Comparison of ENCODE assay signal across 11 mouse cellular contexts in the genomic region with DNA sequence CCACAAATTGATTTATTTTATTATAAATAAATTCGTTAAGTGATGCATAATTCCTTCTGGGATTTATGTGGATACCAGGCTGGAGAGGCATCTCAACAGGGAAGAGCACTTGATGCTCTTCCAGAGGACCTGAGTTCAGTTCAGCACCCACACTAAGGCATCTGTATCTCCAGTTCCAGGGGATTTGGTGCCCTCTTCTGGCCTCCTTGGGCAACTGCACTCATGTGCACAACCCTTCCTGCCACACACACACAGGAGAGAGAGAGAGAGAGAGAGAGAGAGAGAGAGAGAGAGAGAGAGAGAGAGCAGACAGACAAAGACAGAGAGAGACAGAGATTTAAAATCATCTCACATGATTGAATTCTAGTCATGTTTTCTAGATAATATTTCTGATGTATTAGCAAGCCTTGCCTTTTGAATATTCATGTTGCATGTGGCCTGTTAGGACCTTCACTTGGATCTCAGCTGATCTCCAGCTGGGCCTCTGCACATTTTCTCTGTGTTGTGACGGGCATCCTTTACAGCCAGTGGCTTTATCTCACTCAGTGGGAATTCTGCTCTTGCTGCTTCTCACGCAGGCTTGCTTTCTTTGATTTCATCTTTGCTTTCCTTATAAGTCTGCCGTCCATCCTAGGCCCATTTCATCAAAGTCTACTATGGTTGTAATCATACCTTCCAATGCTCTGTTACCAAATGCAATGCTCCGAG.
DNase-seq lines count a peak whose midpoint lies in the region; ATAC-seq lines count a peak whose summit lies in the region.
"Had no signal": no experiment of that assay in that cellular context is flagged by ENCODE, and none has a peak within 500 bp of the region (broad histone marks: within the 10 kb centered on the region; RNA-seq: fewer than 3 reads in every experiment).

No protein-coding gene starts in this region.

- peak; percentile 42 for DNase-seq in heart, adult 11 months
- DNase-seq in heart, adult 8-10 months (ENCODE audit: low spot score) = no peak
- peak; percentile 5 for DNase-seq in 3T3-L1 (ENCODE audit: low read depth, low spot score)
- DNase-seq in ES-CJ7 (ENCODE audit: low read depth, low spot score) = peak; percentile 16
- peak; percentile 50 for DNase-seq in cerebellum, adult 9-10 months
- DNase-seq in gastrocnemius, postnatal 25 days = no peak
- no peak for DNase-seq in adipocyte (ENCODE audit: low spot score)
- DNase-seq: heart, adult 2 months; heart, postnatal 14 days had no signal

- no peak for ATAC-seq in monocyte, adult 5-6 weeks (replicated peaks; ENCODE audit: insufficient number of reproducible peaks, low FRiP score, low TSS enrichment, poor library complexity, severe bottlenecking)
- ATAC-seq: lung, postnatal 0 days had no signal

Comparison
In these comparisons a context has a peak if more than half of its experiments do, and no peak if none do; other contexts are left out.
1. DNase-seq: peak in heart, adult 11 months (single experiment), 3T3-L1 (single experiment), ES-CJ7 (single experiment) and cerebellum, adult 9-10 months (single experiment); none in heart, adult 8-10 months (single experiment), gastrocnemius, postnatal 25 days (single experiment) and adipocyte (single experiment).